Mouse (Mus musculus) liver, embryonic 15.5 days (tissue): Measurements from ENCODE around the gene Psmd12. TPM values are rescaled to one million over a fixed set of nuclear protein-coding genes. Genes with fewer than 3 reads are reported as not detected.

ENCODE experiments used
- ATAC-seq: fragments of 200-750 bp; cut with Nextera tagmentation; 2 replicates; pipeline ENCODE4 v1.8.0; 2017; ENCODE audit warnings: moderate number of reproducible peaks, mild to moderate bottlenecking, moderate library complexity; ENCODE audit not compliant: insufficient read depth
- H3K27ac ChIP-seq: fragments of 300-500 bp; sonication (generic); replicated peaks from 2 replicates; pipeline ENCODE4 v1.5.1; 2015; ENCODE audit warnings: mild to moderate bottlenecking, inconsistent platforms
- H3K27me3 ChIP-seq: fragments of 300-500 bp; sonication (generic); 2 replicates; pipeline ENCODE4 v1.6.1; 2015; ENCODE audit warnings: mild to moderate bottlenecking, inconsistent platforms
- H3K36me3 ChIP-seq: fragments of 300-500 bp; sonication (generic); replicated peaks from 2 replicates; pipeline ENCODE4 v1.6.1; 2015; ENCODE audit warnings: moderate library complexity, mild to moderate bottlenecking, inconsistent platforms
- H3K4me1 ChIP-seq: fragments of 300-500 bp; sonication (generic); replicated peaks from 2 replicates; pipeline ENCODE4 v1.6.1; 2015; ENCODE audit warnings: inconsistent platforms
- H3K4me2 ChIP-seq: fragments of 300-500 bp; sonication (generic); 2 replicates; pipeline ENCODE4 v1.6.1; 2015; ENCODE audit warnings: moderate library complexity, mild to moderate bottlenecking, inconsistent platforms
- H3K4me3 ChIP-seq: fragments of 300-500 bp; sonication (generic); replicated peaks from 2 replicates; pipeline ENCODE4 v1.5.1; 2015; ENCODE audit warnings: mild to moderate bottlenecking, inconsistent platforms
- H3K9ac ChIP-seq: fragments of 300-500 bp; sonication (generic); 2 replicates; pipeline ENCODE4 v1.6.1; 2015; ENCODE audit warnings: moderate library complexity, mild to moderate bottlenecking, inconsistent platforms
- H3K9me3 ChIP-seq: fragments of 300-500 bp; sonication (generic); replicated peaks from 2 replicates; pipeline ENCODE4 v1.6.1; 2016; ENCODE audit warnings: inconsistent platforms
- WGBS: fragments of 180-500 bp; shearing (Covaris S2); methylation state at CpG from one replicate; pipeline ENCODE4 v1.1.7; 2015; ENCODE audit warnings: mixed read lengths; ENCODE audit not compliant: insufficient replicate concordance; 5-methylcytosine and 5-hydroxymethylcytosine counted together
- polyA plus RNA-seq: library from polyadenylated mRNA; unstranded; fragments of >200 nt; fragmentation: Nextera tagmentation; extraction: Ambion mirVana; gene quantifications from 2 replicates; pipeline ENCODE4 v1.2.1, GENCODE M21; 2015

Psmd12 gene
- polyA plus RNA-seq, 1 experiment from 2014 or later: 88.4 TPM

DNA sequence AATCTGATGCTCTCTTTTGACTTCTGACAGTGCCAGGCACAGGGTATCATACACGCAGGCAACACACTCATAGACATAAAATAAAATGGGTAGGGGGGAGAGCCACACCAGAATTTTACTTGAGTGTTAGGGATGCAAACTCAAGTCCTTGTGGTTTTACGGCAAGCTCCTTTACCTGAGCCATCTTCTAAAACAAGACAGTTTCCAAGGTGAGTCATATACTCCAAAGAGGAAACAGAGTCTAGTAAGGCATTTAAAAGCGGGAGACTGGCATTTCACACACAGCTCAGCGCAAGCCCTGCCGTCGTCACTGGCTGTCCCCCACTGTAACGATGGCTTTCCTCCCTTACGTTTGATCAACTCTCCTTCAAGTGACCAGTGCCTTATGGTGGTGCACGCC, 31.4 kb upstream of the Psmd12 start:
- Histone ChIP-seq H3K4me2 (peak overlapping the region; percentile 56), H3K9ac (peak overlapping the region; percentile 43), H3K27me3 (no peaks in the 10 kb centered on the region), H3K4me1 (peaks cover 80% of the 10 kb centered on the region), H3K27ac (peak overlapping the region; percentile 91), H3K9me3 (no peaks in the 10 kb centered on the region), H3K36me3 (no peaks in the 10 kb centered on the region), H3K4me3 (no peak overlapping the region; the same call in 1 of the 2 replicates)
- ATAC-seq: no peak
- WGBS: 71% methylated on average over 9 of the region's 9 CpGs

DNA sequence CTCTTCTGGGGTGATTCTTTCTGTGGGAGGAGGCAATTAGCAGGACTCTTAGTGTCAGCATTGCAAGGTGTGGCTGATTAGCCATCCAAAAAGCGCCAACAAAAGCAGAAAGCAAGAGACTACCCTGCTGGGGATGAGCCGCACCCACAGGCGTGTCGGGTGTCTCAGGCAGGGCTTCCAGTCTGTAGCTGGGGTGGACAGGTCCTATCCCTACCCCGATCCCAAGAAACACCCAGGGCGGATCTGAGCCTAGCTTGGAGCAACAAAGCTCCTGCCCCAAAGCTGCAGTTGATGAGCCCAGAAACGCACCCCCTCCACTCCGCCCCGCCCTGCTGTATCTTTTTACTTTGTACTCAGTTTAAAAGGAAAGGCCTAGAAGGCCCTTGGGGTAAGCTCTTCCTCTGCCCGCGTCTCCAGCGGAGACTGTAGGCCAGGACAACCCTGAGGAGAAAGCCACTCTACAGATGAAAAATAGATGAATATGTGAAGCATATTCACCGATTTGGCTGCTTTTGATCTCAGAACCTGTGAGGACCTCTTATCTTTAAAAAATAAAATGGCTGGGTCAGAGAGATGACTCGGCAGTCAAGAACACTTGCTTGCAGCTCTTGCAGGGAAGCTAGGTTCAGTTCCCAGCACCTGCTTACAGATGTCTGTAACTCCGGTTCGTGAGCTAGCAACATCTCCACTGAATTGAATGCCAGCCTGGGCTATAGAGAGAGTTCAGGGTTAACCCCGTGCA, 29.9 kb upstream of the Psmd12 start:
- Histone ChIP-seq H3K4me3 (peak overlapping the region; percentile 25), H3K4me2 (peak overlapping the region; percentile 70), H3K4me1 (peaks cover 74% of the 10 kb centered on the region), H3K36me3 (peaks cover 12% of the 10 kb centered on the region; the same call in 1 of the 2 replicates), H3K9me3 (no peaks in the 10 kb centered on the region), H3K27ac (peak overlapping the region; percentile 91), H3K9ac (peak overlapping the region; percentile 61), H3K27me3 (no peaks in the 10 kb centered on the region)
- peak; percentile 79 for ATAC-seq
- 21% methylated on average over 17 of the region's 17 CpGs for WGBS

DNA sequence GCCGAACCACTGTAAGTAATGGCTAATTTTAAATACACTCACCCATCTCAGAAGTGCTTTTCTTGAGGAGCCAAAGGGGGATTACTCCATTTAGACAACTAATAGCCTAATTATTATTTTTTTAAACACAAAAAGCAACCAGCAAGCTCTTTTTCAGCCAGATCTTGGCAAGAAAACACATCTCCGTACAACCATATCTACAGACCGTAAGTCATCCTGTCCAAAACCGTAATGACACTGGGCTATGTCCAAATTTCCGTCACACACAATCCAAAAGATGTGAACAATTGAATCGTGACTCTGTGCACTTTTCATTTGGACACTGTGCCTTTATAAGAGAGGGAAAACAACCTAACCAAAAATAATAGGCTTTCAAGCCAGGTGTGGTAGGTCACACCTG, 29.2 kb upstream of the Psmd12 start:
- no peak overlapping the region; the same call in 1 of the 2 replicates for H3K4me3 ChIP-seq
- H3K27me3 ChIP-seq: no peaks in the 10 kb centered on the region
- WGBS: 73% methylated on average over 6 of the region's 6 CpGs
- H3K9me3 ChIP-seq: no peaks in the 10 kb centered on the region
- peaks cover 12% of the 10 kb centered on the region; the same call in 1 of the 2 replicates for H3K36me3 ChIP-seq
- no peak for ATAC-seq
- H3K4me1 ChIP-seq: peaks cover 79% of the 10 kb centered on the region
- peak overlapping the region; percentile 61; the same call in 1 of the 2 replicates for H3K9ac ChIP-seq
- H3K27ac ChIP-seq: peak overlapping the region; percentile 91
- H3K4me2 ChIP-seq: peak overlapping the region; percentile 70

DNA sequence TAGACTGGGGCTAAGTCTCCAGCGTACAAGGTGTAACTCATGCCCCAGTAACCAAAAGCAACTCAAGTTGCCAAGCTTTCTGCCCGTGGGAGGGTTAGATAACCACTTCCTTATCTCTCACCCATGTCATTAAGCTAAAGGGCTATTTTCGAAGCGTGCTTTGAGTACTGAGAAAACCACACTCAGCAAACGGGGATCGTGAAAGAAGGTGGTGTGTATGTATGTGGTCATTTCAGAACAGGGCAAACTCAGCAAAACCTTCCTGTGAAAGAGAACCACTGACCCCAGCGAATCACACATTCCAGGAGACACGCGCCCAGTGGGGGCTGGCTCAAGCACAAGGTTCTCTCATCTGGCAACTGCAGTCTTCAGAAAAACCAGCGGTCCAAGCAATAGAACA, 28.2 kb upstream of the Psmd12 start:
- H3K9me3 ChIP-seq: no peaks in the 10 kb centered on the region
- peaks cover 12% of the 10 kb centered on the region; the same call in 1 of the 2 replicates for H3K36me3 ChIP-seq
- peaks cover 75% of the 10 kb centered on the region for H3K4me1 ChIP-seq
- peak; percentile 65 for ATAC-seq
- WGBS: 10% methylated on average over 10 of the region's 10 CpGs
- peak overlapping the region; percentile 61 for H3K9ac ChIP-seq
- H3K4me2 ChIP-seq: peak overlapping the region; percentile 70
- peak overlapping the region; percentile 91 for H3K27ac ChIP-seq
- H3K4me3 ChIP-seq: peak overlapping the region; percentile 25
- no peaks in the 10 kb centered on the region for H3K27me3 ChIP-seq

DNA sequence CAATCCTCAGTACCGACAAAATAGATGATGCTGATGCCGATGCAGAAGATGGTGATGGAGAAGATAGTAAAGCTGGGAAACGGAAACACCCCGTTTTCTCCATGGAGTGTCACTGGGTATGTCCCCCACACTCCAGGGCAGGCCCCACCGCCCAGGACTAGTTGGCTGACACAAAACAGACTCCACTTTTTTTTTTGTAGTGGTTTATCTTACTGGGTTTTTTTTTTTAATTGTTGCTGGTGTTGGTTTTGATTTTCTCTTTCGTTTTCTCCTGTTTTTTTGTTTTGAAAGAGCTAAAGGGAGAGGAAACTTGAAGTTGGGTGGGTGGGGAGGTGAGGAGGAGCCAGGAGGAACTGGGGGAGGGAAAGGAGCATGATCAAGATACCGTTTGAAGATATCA, 27.2 kb upstream of the Psmd12 start:
- ATAC-seq: no peak
- H3K4me2 ChIP-seq: no peak overlapping the region
- peaks cover 68% of the 10 kb centered on the region for H3K4me1 ChIP-seq
- H3K9me3 ChIP-seq: no peaks in the 10 kb centered on the region
- H3K27ac ChIP-seq: peak overlapping the region; percentile 91
- no peak overlapping the region for H3K9ac ChIP-seq
- 73% methylated on average over 7 of the region's 7 CpGs for WGBS
- peaks cover 12% of the 10 kb centered on the region; the same call in 1 of the 2 replicates for H3K36me3 ChIP-seq
- no peaks in the 10 kb centered on the region for H3K27me3 ChIP-seq
- H3K4me3 ChIP-seq: no peak overlapping the region

DNA sequence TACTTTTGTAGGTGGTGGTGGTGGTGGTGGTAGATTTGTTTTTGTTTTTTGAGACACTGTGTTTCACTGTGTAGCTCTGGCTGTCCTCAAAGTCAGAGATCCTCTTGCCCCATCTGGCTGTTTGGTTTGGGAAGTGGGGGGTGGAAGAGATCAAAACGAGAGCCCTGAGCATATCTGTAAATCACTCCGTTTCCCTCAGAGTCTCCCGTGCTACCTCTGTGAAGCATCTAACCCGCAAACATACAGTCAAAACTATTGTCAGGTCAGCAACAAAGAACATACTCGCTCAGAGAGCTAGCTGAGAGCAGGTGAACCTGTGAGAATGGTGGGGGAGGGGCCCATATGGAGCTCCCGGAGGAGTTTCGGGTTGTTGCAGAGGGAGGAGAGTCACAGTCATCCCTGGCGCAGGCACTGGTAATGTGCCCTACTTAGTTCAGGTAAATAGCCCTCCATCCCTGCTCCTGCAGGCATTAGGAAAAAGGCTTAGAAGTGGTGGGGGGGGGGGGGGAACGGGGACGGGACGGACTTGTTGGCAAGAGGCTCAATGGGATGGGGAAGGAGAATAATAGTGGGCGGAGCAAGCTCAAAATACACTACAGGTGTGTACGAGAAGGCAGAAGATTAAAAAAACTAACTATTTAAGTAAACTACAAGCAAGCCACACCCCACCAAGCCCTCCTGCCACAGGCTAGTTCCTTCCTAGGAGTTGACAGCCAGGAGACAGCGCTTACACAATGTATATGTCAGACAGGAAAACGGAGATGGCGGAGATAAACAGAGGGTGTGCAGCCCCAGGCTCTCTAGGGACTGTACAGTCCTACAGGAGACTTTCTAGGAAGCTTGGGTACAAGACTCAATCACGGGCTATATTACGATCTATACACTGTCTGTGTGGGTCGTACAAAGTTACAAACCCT, 24.5 kb upstream of the Psmd12 start:
- H3K4me1 ChIP-seq: peaks cover 58% of the 10 kb centered on the region
- no peaks in the 10 kb centered on the region for H3K27me3 ChIP-seq
- 0 out of 2 replicates have a peak overlapping the region, but pooled peaks have one; percentile 20 for H3K27ac ChIP-seq
- WGBS: 28% methylated on average over 19 of the region's 19 CpGs
- H3K36me3 ChIP-seq: peaks cover 12% of the 10 kb centered on the region; the same call in 1 of the 2 replicates
- H3K9ac ChIP-seq: no peak overlapping the region
- H3K4me3 ChIP-seq: peak overlapping the region; percentile 34
- ATAC-seq: no peak
- H3K9me3 ChIP-seq: no peaks in the 10 kb centered on the region
- peak overlapping the region; percentile 51 for H3K4me2 ChIP-seq

DNA sequence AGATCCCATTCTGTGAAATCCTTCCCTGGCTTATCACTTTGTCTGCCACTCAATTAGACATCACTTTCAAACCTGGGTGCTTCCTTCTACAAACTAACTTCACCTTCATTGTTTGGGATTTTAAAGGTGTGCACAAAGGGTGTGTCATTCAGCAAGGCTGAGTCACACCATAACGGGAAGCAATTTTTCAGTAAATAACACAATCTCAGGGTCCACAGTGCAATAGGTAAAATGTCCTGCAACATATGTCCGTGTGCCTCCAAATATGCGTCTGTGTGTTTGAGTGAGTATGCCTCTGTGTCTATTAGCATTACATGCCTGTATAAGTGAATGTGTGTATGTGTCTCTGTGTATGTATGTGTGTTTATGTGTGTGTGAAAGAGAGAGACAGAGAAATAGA, 22.0 kb upstream of the Psmd12 start:
- Histone ChIP-seq H3K36me3 (peaks cover 18% of the 10 kb centered on the region; the same call in 1 of the 2 replicates), H3K9me3 (no peaks in the 10 kb centered on the region), H3K27ac (no peak overlapping the region), H3K4me1 (peaks cover 44% of the 10 kb centered on the region), H3K27me3 (no peaks in the 10 kb centered on the region), H3K4me2 (no peak overlapping the region), H3K4me3 (no peak overlapping the region), H3K9ac (no peak overlapping the region)
- 79% methylated on average over 3 of the region's 3 CpGs for WGBS
- no peak for ATAC-seq

DNA sequence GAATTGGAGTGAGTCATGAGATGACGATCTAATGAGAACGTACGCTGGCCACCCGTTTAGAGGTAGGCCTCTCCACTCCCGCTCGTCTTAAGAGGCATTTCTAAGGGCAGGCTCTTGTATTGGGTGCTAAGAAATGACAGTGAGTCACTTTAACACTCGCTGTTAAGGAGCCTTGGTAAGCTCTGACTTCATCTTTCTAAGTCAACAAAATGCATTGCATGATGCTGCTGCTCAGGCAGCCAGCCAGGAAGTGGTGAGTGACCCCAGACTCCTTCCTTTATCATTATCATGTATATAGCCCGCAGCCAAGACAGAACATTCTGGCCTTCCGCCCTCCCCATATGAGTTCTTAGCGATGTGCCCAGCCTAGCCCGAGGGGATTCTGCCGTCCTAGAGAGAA, 21.0 kb upstream of the Psmd12 start:
- ATAC-seq: no peak
- Histone ChIP-seq H3K9ac (no peak overlapping the region), H3K27ac (0 out of 2 replicates have a peak overlapping the region, but pooled peaks have one; percentile 7), H3K4me1 (peaks cover 48% of the 10 kb centered on the region), H3K36me3 (peaks cover 20% of the 10 kb centered on the region; the same call in 1 of the 2 replicates), H3K4me3 (no peak overlapping the region), H3K27me3 (no peaks in the 10 kb centered on the region), H3K4me2 (no peak overlapping the region), H3K9me3 (no peaks in the 10 kb centered on the region)
- WGBS: 62% methylated on average over 12 of the region's 12 CpGs

DNA sequence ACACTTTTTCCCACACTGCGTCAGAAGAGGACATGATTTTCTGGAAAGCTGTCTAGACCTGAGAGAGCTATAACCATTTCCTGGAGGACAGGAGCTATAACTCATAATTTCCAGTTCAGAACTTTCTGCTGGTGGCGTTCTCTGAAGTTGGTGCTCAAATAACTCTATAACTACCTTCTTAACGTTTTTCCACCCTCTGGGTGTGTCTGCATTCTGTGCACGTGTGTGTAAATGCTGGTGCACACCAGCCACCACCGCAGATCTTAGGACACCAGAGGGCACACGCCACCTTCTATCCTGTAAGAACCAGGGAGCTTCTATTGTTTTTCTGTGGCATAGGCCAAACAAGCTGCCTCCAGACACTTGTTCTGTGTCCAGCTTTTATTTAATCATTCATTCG, 20.3 kb upstream of the Psmd12 start:
- no peaks in the 10 kb centered on the region for H3K9me3 ChIP-seq
- H3K4me3 ChIP-seq: no peak overlapping the region
- 68% methylated on average over 7 of the region's 7 CpGs for WGBS
- H3K36me3 ChIP-seq: peaks cover 18% of the 10 kb centered on the region; the same call in 1 of the 2 replicates
- H3K9ac ChIP-seq: no peak overlapping the region
- no peak for ATAC-seq
- H3K4me2 ChIP-seq: no peak overlapping the region
- peaks cover 52% of the 10 kb centered on the region for H3K4me1 ChIP-seq
- H3K27me3 ChIP-seq: no peaks in the 10 kb centered on the region
- H3K27ac ChIP-seq: no peak overlapping the region

DNA sequence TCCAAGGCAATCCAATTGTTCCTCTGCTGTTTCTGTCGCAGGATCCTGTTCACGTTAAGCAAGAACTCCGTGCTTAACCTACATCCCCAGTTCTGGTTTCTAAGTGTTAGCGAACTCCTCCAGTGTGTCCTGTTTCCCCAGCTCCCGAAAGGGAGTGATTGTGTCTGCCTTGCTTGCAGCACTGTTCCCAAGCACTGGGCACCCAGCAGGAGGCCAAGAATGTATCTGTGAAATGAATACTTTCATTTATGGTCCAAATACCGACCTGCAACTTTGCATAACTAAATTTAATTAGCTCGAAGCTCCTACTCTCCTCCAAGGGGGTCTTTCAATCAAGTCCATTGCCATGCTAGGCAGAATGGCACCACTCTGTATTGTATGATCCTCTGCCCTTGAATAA, 19.5 kb upstream of the Psmd12 start:
- Histone ChIP-seq H3K27ac (no peak overlapping the region), H3K4me3 (no peak overlapping the region), H3K4me1 (peaks cover 49% of the 10 kb centered on the region), H3K27me3 (no peaks in the 10 kb centered on the region), H3K9ac (no peak overlapping the region), H3K36me3 (peaks cover 14% of the 10 kb centered on the region; the same call in 1 of the 2 replicates), H3K9me3 (no peaks in the 10 kb centered on the region), H3K4me2 (no peak overlapping the region)
- WGBS: 81% methylated on average over 7 of the region's 7 CpGs
- ATAC-seq: no peak

DNA sequence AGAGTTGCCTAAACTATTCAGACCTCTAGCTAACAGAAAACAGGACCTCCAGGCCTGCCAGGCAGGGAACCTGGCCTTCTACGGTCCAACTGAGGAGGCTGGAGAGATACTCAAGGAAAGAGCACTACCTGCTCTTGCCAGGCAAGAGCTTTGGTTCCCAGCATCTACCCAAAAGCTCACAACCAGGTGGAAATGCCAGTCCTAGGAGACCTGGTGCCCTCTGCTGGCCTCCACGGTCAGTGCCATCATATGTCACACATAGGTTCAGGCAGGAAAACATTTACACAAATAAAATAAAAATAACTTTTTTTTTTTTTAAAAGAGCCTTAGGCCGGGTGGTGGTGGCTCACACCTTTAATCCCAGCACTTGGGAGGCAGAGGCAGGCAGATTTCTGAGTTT, 16.8 kb upstream of the Psmd12 start:
- H3K4me2 ChIP-seq: no peak overlapping the region
- no peak for ATAC-seq
- 72% methylated on average over 3 of the region's 3 CpGs for WGBS
- no peak overlapping the region for H3K9ac ChIP-seq
- H3K27ac ChIP-seq: no peak overlapping the region
- peaks cover 64% of the 10 kb centered on the region for H3K4me1 ChIP-seq
- H3K36me3 ChIP-seq: peaks cover 14% of the 10 kb centered on the region; the same call in 1 of the 2 replicates
- no peak overlapping the region for H3K4me3 ChIP-seq
- H3K27me3 ChIP-seq: no peaks in the 10 kb centered on the region
- H3K9me3 ChIP-seq: no peaks in the 10 kb centered on the region
